Mouse (Mus musculus) frontal cortex, postnatal 36 days (tissue): ENCODE measurements around the gene Slc22a19.
A peak's percentile ranks its signal among the peaks of the same experiment; 100 is the strongest.
"Not testable (repeated sequence)": the region's sequence is repeated elsewhere in the genome, so short reads cannot be mapped to it uniquely, and the experiment has no call there.

ENCODE experiments used
- DNase-seq, 2 experiments: peaks; one replicate each; pipeline ENCODE4 v3.0.0; 2022; ENCODE audit warnings: low spot score in 2 of 2

The Slc22a19 gene

GRCm38 (mm10) chr19:7711148-7711547 is at the start of gene Slc22a19:
Gene Slc22a19, minus strand, starts transcription at chr19:7711310.
- no peak for DNase-seq

GRCm38 (mm10) chr19:7753371-7753770 is 42.3 kb upstream of the Slc22a19 start:
- not testable (repeated sequence) for DNase-seq

GRCm38 (mm10) chr19:7729543-7729942 is 18.4 kb upstream of the Slc22a19 start:
- peak in 1 of 2 experiments; percentile 5 for DNase-seq

GRCm38 (mm10) chr19:7693104-7693503 is 18.0 kb downstream of the Slc22a19 start:
- not testable (repeated sequence) for DNase-seq

GRCm38 (mm10) chr19:7691259-7691658 is 19.9 kb downstream of the Slc22a19 start:
- DNase-seq: no peak

GRCm38 (mm10) chr19:7687988-7688387 is 23.1 kb downstream of the Slc22a19 start:
- DNase-seq: no peak

- no peak for DNase-seq
Measured at GRCm38 (mm10) chr19:7672033-7672432, 39.1 kb downstream of the Slc22a19 start.

GRCm38 (mm10) chr19:7648913-7649666 is 62.0 kb downstream of the Slc22a19 start:
- no peak for DNase-seq

- no peak for DNase-seq
Measured at GRCm38 (mm10) chr19:7633786-7634185, 77.3 kb downstream of the Slc22a19 start.

- no peak for DNase-seq
Measured at GRCm38 (mm10) chr19:7633021-7633420, 78.1 kb downstream of the Slc22a19 start.
